Mouse (Mus musculus) liver, adult 2 months (tissue): ENCODE results near the gene Nrbf2.

Experiments
- CTCF ChIP-seq: fragments of 200-500 bp; IDR thresholded peaks from 2 replicates; pipeline ENCODE4 v1.5.1; 2011; ENCODE audit warnings: low read depth, low read length, control low read depth
- POLR2A ChIP-seq: fragments of 200-500 bp; IDR thresholded peaks from 2 replicates; pipeline ENCODE4 v1.6.1; 2011; ENCODE audit warnings: low read length, control low read depth; ENCODE audit not compliant: insufficient read depth; ENCODE audit errors: extremely low read depth

DNA sequence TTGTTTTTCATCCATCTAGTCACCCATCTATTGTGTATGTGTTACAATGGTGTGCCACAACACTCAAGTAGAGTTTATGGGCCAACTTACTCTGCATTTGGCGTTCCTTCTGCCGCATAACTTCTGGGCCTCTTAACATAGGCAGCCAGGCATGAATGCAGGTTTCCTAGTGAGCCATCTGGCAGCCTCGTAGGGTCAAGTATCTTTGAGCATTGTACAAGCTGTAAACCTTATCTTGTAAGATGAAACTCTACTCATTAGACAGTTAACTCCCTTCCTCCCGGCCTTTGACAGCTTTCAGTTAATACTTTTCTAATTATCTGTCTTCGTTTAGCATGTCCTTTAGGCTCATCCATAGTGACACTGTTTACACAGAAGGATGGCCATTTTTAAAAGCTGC, 63.8 kb downstream of the Nrbf2 start:
- TF ChIP-seq CTCF (no peak), POLR2A (no peak)
